Mouse (Mus musculus) midbrain, embryonic 10.5 days (tissue): ENCODE measurements around the gene Mfsd11. TPM values are rescaled to one million over a fixed set of nuclear protein-coding genes. Genes with fewer than 3 reads are reported as not detected.
A peak's percentile ranks its signal among the peaks of the same experiment; 100 is the strongest.
"Not testable (repeated sequence)": the region's sequence is repeated elsewhere in the genome, so short reads cannot be mapped to it uniquely, and the experiment has no call there.

Source experiments
- DNase-seq: peaks from one replicate; pipeline ENCODE4 v3.0.0-alpha.2; 2017; ENCODE audit warnings: low spot score
- H3K27ac ChIP-seq: fragments of 300-500 bp; sonication (generic); replicated peaks from 2 replicates; pipeline ENCODE4 v1.5.1; 2016; ENCODE audit warnings: mild to moderate bottlenecking
- H3K27me3 ChIP-seq: fragments of 300-500 bp; sonication (generic); 2 replicates; pipeline ENCODE4 v1.6.1; 2016; ENCODE audit warnings: low read depth, mild to moderate bottlenecking; ENCODE audit not compliant: poor library complexity, severe bottlenecking
- H3K36me3 ChIP-seq: fragments of 300-500 bp; sonication (generic); 2 replicates; pipeline ENCODE4 v1.6.1; 2016; ENCODE audit warnings: mild to moderate bottlenecking, moderate library complexity
- H3K4me1 ChIP-seq: fragments of 300-500 bp; sonication (generic); 2 replicates; pipeline ENCODE4 v1.6.1; 2016
- H3K4me3 ChIP-seq: fragments of 300-500 bp; sonication (generic); 2 replicates; pipeline ENCODE4 v1.5.1; 2016; ENCODE audit warnings: mild to moderate bottlenecking, moderate library complexity
- H3K9me3 ChIP-seq: fragments of 300-500 bp; sonication (generic); replicated peaks from 2 replicates; pipeline ENCODE4 v1.6.1; 2016; ENCODE audit warnings: mild to moderate bottlenecking
- WGBS: fragments of 180-500 bp; shearing (Covaris S2); methylation state at CpG from one replicate; pipeline ENCODE4 v1.1.7; 2016; 5-methylcytosine and 5-hydroxymethylcytosine counted together
- polyA plus RNA-seq: library from polyadenylated mRNA; unstranded; fragments of >200 nt; fragmentation: Nextera tagmentation; extraction: Ambion mirVana; gene quantifications from 2 replicates; pipeline ENCODE4 v1.2.1, GENCODE M21; 2016

Gene Mfsd11
- polyA plus RNA-seq, 1 experiment from 2014 or later, result 27.9 TPM

DNA sequence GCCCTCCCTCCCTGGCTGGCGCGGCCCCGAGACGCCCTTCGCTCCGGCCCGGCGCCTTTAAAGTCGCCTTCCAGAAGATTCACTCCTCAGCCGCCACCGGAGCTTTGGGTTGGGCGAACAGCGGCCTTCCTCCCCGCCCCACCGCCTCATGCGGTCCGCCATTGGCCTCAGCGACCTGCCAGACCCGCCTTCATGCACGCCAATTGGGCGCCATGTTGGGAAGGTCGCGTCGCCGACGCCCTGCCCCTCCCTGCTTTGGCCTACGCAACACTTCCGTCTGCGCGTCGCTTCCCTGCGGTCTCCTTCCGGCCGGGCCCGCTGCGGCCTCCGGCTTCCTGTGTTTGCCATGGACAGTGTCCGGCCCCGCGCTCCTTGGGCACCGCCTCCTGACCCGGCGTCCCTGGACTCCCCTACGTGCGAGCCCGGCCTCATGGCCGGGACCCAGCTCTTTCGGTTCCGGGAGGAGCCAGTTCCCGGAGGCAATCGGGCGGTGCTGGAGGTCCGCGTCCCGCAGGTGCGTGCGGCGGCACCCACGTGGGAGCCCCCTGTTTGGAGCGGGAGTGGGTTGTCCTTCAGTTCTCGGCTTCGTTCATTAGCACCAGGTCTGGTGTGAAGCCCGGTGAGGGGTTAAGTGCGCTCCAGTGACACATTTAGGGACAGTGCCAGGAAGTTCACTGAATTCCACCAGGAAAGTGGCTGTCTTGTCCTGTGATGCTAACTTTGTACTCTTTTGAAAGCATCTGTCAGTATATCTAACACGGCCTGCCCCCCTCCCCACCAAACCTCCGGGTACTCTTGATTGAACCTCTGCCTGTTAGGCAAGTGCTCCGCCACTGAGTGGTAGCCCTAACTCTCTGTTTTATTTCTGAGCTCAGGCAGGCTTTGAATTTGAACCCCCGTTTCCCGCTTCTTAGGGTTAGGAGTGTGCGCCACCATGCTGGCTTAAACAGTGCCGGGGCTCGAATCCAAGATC lies 8.7 kb upstream of the Mfsd11 start, which contains the start of the genes Mettl23 and Jmjd6:
Gene Mettl23, plus strand, starts transcription at position 18 of the 973 bp plus-strand sequence.
Gene Jmjd6, minus strand, starts transcription at position 189 of the 973 bp plus-strand sequence.
- Histone ChIP-seq H3K9me3 (no peaks in the 10 kb centered on the region), H3K27ac (peak within 1 kb of the TSS; percentile 98), H3K4me3 (peak within 1 kb of the TSS; percentile 92), H3K4me1 (peaks cover 66% of the 10 kb centered on the region), H3K27me3 (no peaks in the 10 kb centered on the region), H3K36me3 (peaks cover 54% of the 10 kb centered on the region)
- peak; percentile 99 for DNase-seq
- 1% methylated on average over 72 of the region's 72 CpGs for WGBS

DNA sequence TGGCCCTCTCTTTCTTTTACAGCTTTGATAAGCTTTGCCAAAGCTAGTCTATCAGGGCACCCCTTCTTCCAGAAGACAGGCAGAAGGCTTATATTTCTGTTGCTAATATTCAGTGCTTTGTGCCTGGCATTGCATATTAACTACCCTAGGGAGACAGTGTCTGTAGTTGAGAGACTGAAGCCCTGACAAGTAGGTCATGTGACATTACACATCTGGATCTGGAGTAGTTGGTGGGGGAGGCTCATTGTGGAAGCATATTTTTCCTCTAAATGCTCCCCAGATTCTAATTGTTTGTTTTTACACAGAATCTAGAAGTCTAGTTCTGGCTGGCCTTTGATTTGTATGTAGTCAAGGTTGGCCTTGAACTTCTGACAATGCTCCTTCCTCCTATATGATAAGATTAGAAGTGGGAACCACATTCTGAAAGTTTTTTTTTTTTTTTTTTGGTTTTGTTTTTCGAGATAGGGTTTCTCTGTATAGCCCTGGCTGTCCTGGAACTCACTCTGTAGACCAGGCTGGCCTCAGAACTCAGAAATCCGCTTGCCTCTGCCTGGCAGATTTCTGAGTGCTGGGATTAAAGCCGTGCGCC lies 5.6 kb upstream of the Mfsd11 start:
- no peak for DNase-seq
- H3K4me1 ChIP-seq, result peaks cover 49% of the 10 kb centered on the region
- H3K36me3 ChIP-seq, result peaks cover 54% of the 10 kb centered on the region
- no peaks in the 10 kb centered on the region for H3K9me3 ChIP-seq
- no peaks in the 10 kb centered on the region for H3K27me3 ChIP-seq
- H3K27ac ChIP-seq, result no peak overlapping the region
- WGBS, result 79% methylated on average over 4 of the region's 4 CpGs
- no peak overlapping the region for H3K4me3 ChIP-seq

DNA sequence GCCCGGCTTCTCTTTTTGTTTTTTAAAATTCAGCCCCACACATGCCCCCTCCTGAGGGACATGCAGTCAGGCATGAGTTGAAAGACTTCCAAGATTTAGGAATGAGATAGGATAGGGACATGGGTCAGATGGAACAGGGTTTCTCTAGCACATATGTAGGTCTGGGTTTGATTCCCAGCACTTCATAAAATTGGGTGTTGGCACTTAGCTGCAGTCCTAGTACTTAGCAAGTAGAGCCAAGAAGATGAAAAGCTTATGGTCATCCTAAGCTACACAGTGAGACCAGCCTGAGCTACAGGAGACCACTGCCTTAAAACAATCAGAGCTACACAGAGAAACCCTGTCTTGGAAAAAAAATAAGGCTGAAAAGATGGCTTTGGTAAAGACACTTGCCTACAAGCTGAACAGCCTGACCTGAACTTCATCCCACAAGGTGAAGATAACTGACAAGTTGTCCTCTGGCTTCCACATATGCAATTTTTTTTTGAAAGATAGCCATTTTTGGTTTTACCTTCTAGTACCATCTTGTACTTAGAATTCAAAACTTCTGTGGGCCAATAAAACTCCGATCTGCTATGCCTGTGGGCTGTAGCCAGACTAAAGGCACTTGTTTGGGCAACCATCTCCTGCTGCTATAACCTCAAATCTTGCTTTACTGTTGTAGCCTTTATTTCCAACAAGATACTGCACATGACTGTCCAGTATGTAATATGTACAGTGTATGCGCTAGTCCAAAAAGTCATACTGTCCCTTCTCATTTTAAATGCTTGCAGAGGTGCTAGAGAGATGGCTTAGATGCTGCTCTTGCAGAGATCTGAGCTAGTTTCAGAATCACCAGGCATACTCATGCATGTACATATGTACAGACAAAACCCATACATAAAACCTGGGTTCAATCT lies 4.8 kb upstream of the Mfsd11 start:
- Histone ChIP-seq H3K27me3 (no peaks in the 10 kb centered on the region), H3K4me1 (peaks cover 41% of the 10 kb centered on the region), H3K9me3 (no peaks in the 10 kb centered on the region), H3K27ac (no peak overlapping the region), H3K4me3 (no peak overlapping the region), H3K36me3 (peaks cover 61% of the 10 kb centered on the region)
- DNase-seq, result no peak
- 94% methylated on average over 3 of the region's 3 CpGs for WGBS

DNA sequence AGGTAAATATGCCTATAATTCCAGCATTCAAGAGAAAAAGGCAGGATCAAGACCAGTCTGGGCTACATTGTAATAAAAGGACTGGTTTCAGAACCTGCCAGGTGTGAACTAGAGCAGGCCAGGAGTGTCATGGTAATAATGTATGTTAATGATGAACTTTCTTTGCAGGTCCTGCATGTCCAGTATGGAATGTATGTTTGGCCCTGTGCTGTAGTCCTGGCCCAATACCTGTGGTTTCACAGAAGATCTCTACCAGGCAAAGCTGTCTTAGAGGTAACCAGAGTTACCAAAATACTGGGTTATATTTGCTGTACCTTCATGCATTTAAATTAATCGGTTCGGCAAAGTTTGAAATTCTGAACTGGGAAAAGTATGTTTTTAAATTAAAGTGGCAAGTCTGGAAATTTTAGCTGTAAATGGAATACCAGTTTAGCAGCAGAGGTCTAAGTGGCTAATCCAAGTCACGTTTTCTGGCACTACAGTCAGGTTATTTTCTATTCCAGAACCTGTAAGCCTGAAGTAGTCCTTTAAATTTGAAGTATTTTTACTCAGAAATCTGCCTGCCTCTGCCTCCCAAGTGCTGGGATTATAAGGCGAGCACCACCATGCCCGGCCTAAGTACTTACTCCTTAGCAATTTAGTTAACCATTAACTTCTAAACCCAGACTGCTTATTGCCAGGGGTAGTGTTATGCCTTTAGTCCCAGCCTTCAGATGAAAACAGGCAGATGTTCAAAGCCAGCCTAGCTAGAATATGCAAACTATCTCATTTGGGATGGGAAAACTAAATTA lies 4.0 kb upstream of the Mfsd11 start:
- Histone ChIP-seq H3K9me3 (no peaks in the 10 kb centered on the region), H3K36me3 (peaks cover 61% of the 10 kb centered on the region), H3K4me1 (peaks cover 36% of the 10 kb centered on the region), H3K4me3 (no peak overlapping the region), H3K27ac (no peak overlapping the region), H3K27me3 (no peaks in the 10 kb centered on the region)
- DNase-seq, result no peak
- WGBS, result 86% methylated on average over 5 of the region's 5 CpGs

DNA sequence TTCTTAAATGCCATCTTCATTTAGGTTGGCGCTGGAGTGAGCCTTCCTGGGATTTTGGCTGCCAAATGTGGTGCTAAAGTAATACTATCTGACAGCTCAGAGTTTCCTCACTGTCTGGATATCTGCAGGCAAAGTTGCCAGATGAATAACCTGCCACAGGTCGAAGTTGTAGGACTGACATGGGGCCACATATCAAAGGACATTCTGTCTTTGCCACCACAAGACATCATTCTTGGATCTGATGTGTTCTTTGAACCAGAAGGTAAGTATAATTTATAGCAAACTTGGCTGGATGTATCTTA lies 3.4 kb upstream of the Mfsd11 start:
- not testable (repeated sequence) for H3K4me3 ChIP-seq, DNase-seq, H3K27me3 ChIP-seq, H3K9me3 ChIP-seq, H3K27ac ChIP-seq
- WGBS, result 79% methylated on average over 2 of the region's 2 CpGs
- Histone ChIP-seq H3K4me1 (peaks cover 34% of the 10 kb centered on the region), H3K36me3 (peaks cover 61% of the 10 kb centered on the region)

DNA sequence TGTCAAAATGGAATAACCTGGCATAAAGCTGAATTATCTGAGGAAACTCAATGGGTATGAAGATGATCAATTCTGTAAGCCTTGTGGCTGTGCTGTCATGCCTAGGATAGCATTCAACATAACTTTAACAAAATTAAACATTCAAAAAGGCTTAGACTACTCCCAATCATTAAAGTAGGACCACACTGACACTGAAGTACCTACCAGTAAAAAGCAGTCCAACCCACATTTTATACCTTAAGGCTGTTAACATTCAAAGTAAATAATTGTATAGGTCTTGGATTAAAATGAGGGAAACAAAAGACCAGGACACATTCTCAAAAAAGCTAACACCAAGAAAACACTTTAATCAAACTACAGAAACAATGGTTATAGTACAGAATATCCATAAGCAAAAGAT lies 2.7 kb upstream of the Mfsd11 start:
- peaks cover 34% of the 10 kb centered on the region for H3K4me1 ChIP-seq
- no peak for DNase-seq
- peaks cover 61% of the 10 kb centered on the region for H3K36me3 ChIP-seq

DNA sequence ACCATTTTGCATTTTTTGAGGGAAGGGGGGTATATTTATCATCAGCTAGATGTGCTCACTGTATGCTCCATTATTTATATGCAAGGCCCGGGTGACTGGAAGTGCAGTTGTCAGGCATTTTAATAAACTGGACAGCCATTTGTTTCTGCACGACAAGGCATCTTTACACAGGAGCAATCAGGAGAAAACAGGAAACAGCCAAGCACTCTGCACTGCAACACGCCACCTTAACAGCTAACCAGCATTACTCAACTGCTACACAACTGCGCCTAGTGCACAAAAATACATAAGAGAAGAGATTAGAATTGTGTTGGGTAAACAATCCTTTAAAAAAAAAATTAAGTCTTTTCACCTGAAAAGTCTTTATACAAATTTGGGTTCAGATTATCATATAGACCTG lies 2.2 kb upstream of the Mfsd11 start:
- WGBS, result 82% methylated on average over 4 of the region's 4 CpGs

More for the DNA sequence above, 2.7 kb upstream of the Mfsd11 start:
- H3K9me3 ChIP-seq, result no peaks in the 10 kb centered on the region
- peak overlapping the region; percentile 7; the same call in 1 of the 2 replicates for H3K4me3 ChIP-seq
- no peak overlapping the region for H3K27ac ChIP-seq
- H3K27me3 ChIP-seq, result no peaks in the 10 kb centered on the region

DNA sequence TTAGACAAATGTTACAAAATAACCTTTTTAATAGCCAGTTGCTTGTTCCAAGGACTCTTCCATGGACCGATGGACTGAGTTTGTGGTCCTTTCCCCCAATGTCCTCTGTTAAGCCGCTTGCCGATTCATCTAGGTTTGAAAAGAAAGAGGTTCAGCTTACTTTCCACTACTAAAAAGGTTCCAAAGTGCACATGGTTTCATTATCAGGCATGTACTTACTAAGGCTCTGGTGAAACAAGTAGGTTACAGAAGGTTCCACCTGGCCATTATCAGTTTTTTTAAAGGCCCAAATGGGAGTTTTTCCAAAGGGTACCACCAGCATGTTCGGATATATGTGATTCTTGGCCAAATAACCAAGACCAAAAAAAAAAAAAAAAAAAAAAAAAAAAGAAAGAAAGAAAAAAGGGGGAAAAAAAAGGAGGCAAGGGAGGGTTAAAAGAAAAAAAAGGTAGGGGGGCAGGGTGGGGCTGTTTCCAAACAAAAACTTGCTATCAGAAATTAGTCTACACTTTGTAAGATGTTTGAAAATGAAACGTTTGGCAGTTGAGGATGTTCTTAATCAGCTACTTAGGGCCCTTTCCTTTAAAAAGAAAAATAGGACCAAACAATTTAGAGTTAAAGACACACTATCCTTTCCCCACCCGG lies 1.3 kb upstream of the Mfsd11 start:
- Histone ChIP-seq H3K4me1 (peaks cover 29% of the 10 kb centered on the region), H3K27me3 (no peaks in the 10 kb centered on the region), H3K4me3 (peak overlapping the region; percentile 100), H3K9me3 (no peaks in the 10 kb centered on the region), H3K27ac (peak overlapping the region; percentile 99; the same call in 1 of the 2 replicates), H3K36me3 (peaks cover 61% of the 10 kb centered on the region)
- WGBS, result 50% methylated on average over 6 of the region's 6 CpGs
- no peak for DNase-seq

More for the DNA sequence above, 2.2 kb upstream of the Mfsd11 start:
- Histone ChIP-seq H3K27ac (no peak overlapping the region), H3K4me3 (peak overlapping the region; percentile 100), H3K9me3 (no peaks in the 10 kb centered on the region), H3K36me3 (peaks cover 61% of the 10 kb centered on the region), H3K27me3 (no peaks in the 10 kb centered on the region), H3K4me1 (peaks cover 35% of the 10 kb centered on the region)
- no peak for DNase-seq

DNA sequence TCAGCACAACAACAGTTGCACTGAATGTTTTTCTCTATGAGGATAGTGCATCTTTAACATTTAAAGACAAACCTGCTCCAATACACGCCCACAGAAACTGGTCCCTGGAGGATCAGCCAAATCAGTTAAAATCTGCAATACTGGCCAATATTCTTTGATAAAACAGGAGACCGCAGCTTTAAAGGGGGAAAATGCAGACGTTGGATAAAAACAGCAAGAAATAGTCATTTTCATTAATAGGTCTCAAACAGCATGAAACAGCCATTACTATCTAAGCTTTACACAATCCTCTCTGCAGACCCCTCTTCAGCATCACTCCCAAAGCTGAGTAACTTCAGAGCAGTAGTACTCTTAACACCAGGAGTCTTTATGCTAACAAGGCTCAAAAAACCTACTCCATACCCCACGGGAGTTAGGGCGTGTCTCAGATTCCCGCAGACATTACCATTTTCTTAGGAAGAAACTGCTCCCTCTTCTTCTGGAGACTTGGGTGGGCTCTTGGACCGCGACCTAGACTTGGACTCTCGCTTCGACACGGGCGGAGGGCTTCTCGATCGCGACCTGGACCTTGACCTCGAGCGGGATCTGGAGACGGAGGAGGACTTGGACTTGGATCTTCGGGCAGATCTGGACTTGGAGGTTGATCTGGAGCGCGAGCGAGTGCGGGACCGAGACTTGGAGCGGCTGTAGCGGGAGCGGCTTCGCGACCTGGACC lies 507 bp upstream of the Mfsd11 start:
- Histone ChIP-seq H3K9me3 (no peaks in the 10 kb centered on the region), H3K4me3 (peak overlapping the region; percentile 100), H3K4me1 (peaks cover 25% of the 10 kb centered on the region), H3K36me3 (peaks cover 56% of the 10 kb centered on the region), H3K27ac (peak overlapping the region; percentile 99), H3K27me3 (no peaks in the 10 kb centered on the region)
- WGBS, result under 1% methylated on average over 27 of the region's 29 CpGs
- DNase-seq, result no peak

DNA sequence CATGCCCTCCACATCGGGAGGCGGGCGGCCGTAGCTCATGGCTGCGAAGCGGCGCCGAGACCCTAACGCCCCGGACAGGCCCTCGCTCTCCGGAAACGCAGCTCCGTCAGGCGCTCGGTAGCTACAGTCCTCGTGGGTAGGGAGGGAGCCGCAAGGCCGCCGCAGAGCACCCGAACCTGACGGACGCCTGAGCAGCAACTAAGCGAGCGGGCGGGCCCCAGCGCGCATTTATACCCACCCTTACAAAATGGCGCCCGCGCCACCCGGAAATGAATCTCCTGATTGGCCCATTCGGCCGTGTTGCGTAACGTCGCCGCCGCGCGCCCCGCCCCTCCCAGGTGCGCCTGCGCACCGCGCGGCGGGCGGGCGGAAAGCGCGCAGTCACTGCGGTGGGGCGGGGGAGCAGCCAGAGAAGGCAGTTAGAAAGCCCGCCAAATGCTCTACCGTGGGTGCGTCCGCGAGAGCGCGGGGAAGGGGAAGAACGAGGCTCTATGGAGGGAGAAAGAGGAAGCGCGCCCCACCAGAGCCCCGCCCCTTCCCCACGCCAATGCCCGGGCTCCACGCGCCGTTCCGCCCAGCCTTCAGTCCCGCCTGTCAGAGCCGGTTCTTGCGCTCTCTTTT lies 761 bp downstream of the Mfsd11 start, which contains the start of gene Srsf2:
Gene Srsf2, minus strand, starts transcription at position 204 of the 621 bp plus-strand sequence.
- Histone ChIP-seq H3K27ac (peak within 1 kb of the TSS; percentile 99), H3K27me3 (no peaks in the 10 kb centered on the region), H3K4me3 (peak within 1 kb of the TSS; percentile 100), H3K9me3 (no peaks in the 10 kb centered on the region), H3K4me1 (peaks cover 25% of the 10 kb centered on the region), H3K36me3 (peaks cover 44% of the 10 kb centered on the region)
- WGBS, result under 1% methylated on average over 71 of the region's 74 CpGs
- peak; percentile 96 for DNase-seq
